Mouse (Mus musculus): ENCODE measurements around the gene Gm20605.

DNA sequence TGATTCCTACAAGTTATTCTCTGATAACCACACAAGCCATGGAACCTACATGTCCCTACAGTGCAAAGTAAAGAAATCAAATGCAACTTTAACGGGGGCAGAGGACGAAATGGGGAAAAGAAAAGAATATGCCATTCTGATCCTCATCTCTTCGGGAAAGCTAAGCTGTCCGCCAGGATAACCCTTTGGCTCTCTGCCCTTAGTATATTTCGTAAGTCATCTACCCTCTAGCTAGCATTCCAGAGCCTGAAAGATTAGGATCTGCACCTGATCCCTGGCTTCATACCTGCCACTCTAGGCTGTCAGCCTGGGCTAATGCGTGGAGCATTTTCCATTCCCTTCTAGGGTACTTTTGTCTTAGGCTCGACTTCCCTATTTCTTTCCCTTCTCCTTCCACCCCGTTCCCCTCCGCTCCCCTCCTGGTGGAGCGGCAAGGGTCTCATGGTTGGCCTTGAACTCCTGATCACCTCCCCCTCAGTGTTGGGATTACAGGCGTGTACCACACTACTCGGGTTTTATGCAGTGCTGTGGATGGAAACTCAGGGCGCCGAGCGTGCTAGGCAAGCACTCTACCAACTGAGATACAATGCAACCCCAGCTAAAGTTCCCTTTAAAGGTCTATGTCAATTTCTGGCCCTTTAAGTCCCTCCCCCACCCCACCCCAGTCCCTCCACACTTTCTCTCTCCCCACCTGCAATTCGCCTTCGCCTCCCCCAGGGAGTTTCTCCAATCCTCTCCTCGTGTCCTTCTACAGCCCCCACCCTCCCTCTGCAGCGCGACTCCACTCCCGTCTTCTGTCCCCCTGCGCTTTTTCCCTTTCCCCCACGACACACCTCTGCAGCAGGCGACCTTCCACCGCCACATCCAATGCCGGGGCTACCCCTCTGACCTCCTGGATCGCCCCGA is 54.7 kb downstream of the Gm20605 start:
- TF ChIP-seq CTCF (IDR thresholded peaks at IDR 0.05; ENCODE audit: borderline replicate concordance, extremely low read depth, insufficient read depth, insufficient read length), result no peak
- TF ChIP-seq POLR2A (IDR thresholded peaks at IDR 0.05; ENCODE audit: borderline replicate concordance, extremely low read depth, insufficient read depth, insufficient read length, poor library complexity, severe bottlenecking), result no peak
